Mouse (Mus musculus) liver, embryonic 11.5 days (tissue): ENCODE measurements around the gene Mmp1b. TPM values are rescaled to one million over a fixed set of nuclear protein-coding genes. Genes with fewer than 3 reads are reported as not detected.
"Not testable (repeated sequence)": the region's sequence is repeated elsewhere in the genome, so short reads cannot be mapped to it uniquely, and the experiment has no call there.

ENCODE experiments used
- ATAC-seq: fragments of 200-750 bp; cut with Nextera tagmentation; replicated peaks from 2 replicates; pipeline ENCODE4 v1.8.0; 2017; ENCODE audit warnings: moderate number of reproducible peaks, mild to moderate bottlenecking, moderate TSS enrichment, moderate library complexity; ENCODE audit not compliant: low FRiP score
- DNase-seq: peaks from one replicate; pipeline ENCODE4 v3.0.0-alpha.2; 2017; ENCODE audit warnings: low spot score
- H3K27ac ChIP-seq: fragments of 300-500 bp; sonication (generic); 2 replicates; pipeline ENCODE4 v1.5.1; 2014; ENCODE audit warnings: mild to moderate bottlenecking, low read depth, low read length, control low read depth
- H3K27me3 ChIP-seq: fragments of 300-500 bp; sonication (generic); replicated peaks from 2 replicates; pipeline ENCODE4 v1.6.1; 2014; ENCODE audit warnings: low read length, mixed read lengths; ENCODE audit not compliant: control insufficient read depth, insufficient read depth
- H3K36me3 ChIP-seq: fragments of 300-500 bp; sonication (generic); 2 replicates; pipeline ENCODE4 v1.6.1; 2014; ENCODE audit warnings: mild to moderate bottlenecking, low read length, moderate library complexity, mixed read lengths; ENCODE audit not compliant: control insufficient read depth, insufficient read depth
- H3K4me1 ChIP-seq: fragments of 300-500 bp; sonication (generic); replicated peaks from 2 replicates; pipeline ENCODE4 v1.6.1; 2014; ENCODE audit warnings: low read length, mixed read lengths; ENCODE audit not compliant: control insufficient read depth, insufficient read depth
- H3K4me2 ChIP-seq: fragments of 300-500 bp; sonication (generic); 2 replicates; pipeline ENCODE4 v1.6.1; 2014; ENCODE audit warnings: mild to moderate bottlenecking, control low read depth, moderate library complexity
- H3K4me3 ChIP-seq: fragments of 300-500 bp; sonication (generic); 2 replicates; pipeline ENCODE4 v1.5.1; 2014; ENCODE audit warnings: low read depth, low read length, control low read depth
- H3K9ac ChIP-seq: fragments of 300-500 bp; sonication (generic); 2 replicates; pipeline ENCODE4 v1.6.1; 2014; ENCODE audit warnings: low read depth, low read length, control low read depth
- H3K9me3 ChIP-seq: fragments of 300-500 bp; sonication (generic); 2 replicates; pipeline ENCODE4 v1.6.1; 2016; ENCODE audit warnings: low read length, inconsistent platforms, mixed read lengths; ENCODE audit not compliant: control insufficient read depth
- WGBS: fragments of 180-500 bp; shearing (Covaris S2); extraction: QIAGEN DNeasy Blood & Tissue Kit; methylation state at CpG from one replicate; pipeline ENCODE4 v1.1.7; 2014; 5-methylcytosine and 5-hydroxymethylcytosine counted together
- polyA plus RNA-seq: library from polyadenylated mRNA; unstranded; fragments of >200 nt; fragmentation: Nextera tagmentation; extraction: Ambion mirVana; gene quantifications from 2 replicates; pipeline ENCODE4 v1.2.1, GENCODE M21; 2014

Gene Mmp1b
- polyA plus RNA-seq: not detected in 2 replicates

DNA sequence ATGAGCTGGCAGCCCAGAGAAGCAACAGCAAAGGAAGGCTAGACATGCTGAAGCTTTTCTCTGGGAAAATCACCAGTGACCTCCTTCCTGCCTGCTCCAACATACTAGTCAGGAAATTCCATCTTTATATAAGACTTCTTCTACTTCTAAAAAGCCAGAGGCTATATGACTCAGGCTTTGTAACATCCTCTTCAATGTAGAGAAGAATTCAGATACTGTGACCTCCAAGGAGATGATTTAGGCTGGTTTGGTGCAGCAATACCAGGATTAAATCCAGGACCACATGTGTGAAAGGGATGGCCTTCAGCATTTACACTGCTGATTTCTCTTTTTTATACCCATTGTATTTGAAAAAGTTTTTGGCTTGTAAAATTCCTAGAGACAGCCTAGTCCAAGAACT, at the start of gene Mmp1b:
Mmp1b (minus strand) TSS at position 101 of the 400 bp plus-strand sequence.
- Histone ChIP-seq H3K27me3 (no peaks in the 10 kb centered on the region), H3K36me3 (no peaks in the 10 kb centered on the region), H3K9ac (no peak within 1 kb of the TSS), H3K4me3 (no peak within 1 kb of the TSS), H3K27ac (no peak within 1 kb of the TSS), H3K4me1 (no peaks in the 10 kb centered on the region), H3K4me2 (no peak within 1 kb of the TSS), H3K9me3 (peaks cover 3% of the 10 kb centered on the region; the same call in 1 of the 2 replicates)
- no peak for DNase-seq
- ATAC-seq: no peak

DNA sequence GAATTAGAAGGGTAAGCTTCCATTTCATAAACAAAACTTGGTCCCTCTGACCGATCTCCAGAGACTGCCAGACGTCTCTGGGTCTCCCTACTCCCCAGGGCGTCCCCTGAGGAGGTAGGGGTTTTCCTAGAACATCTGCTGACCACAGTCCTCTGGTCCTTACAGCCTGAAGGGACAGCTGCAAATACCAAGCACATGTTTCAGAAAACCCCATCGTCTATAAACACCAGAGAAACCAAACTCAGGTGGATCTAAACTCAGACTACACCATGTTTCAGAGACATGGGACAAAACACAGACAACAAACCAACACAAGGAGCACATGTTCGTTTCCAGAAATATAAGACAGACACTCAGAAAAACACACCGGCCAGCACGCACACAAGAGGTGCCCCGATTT, 8.7 kb upstream of the Mmp1b start:
- not testable (repeated sequence) for H3K27ac ChIP-seq, H3K4me2 ChIP-seq, H3K4me3 ChIP-seq, ATAC-seq, H3K9ac ChIP-seq, H3K9me3 ChIP-seq, H3K36me3 ChIP-seq, DNase-seq, H3K27me3 ChIP-seq, H3K4me1 ChIP-seq
- WGBS: 73% methylated on average over 8 of the region's 8 CpGs

DNA sequence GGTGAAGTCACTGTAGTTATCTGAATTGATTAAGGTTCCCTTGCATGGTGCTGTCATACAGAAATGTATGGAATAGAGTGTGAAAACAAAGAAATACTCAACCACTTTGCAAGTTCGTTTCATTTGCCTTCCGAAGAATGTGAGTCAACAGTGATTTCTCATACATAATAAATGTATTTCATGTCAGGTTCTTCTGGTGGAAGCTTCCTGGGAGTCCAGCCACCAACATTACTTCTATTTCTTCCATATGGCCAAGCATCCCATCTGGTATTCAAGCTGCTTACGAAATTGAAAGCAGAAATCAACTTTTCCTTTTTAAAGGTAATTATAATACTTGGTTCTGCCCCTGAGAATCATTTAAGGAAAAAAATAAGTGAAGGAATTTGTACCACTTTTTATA, 33.3 kb downstream of the Mmp1b start:
- H3K4me3 ChIP-seq: no peak overlapping the region
- no peaks in the 10 kb centered on the region for H3K9me3 ChIP-seq
- WGBS: 70% methylated on average over 3 of the region's 3 CpGs
- no peak overlapping the region for H3K4me2 ChIP-seq
- no peak overlapping the region for H3K9ac ChIP-seq
- ATAC-seq (no peak), DNase-seq (no peak)
- no peaks in the 10 kb centered on the region for H3K4me1 ChIP-seq
- H3K27me3 ChIP-seq: no peaks in the 10 kb centered on the region
- no peak overlapping the region for H3K27ac ChIP-seq
- H3K36me3 ChIP-seq: no peaks in the 10 kb centered on the region

DNA sequence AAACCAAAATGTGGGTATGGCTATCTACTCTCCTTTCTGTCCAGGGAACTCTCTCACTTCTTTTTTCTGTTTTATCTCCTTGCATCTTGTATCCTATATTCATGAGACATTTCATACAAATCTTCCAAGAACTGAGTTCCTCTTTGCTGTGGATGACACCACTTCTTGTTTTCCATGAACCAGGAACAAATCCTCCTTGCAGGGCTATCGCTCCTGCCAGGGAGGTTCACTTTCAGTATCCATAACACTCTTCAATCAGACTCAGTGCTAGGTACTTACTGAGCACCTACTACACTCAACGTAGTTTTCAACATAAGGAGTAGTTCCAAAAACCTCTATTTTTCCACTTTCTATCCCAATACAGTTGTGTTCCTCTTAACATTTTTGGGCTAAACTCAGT, 42.3 kb downstream of the Mmp1b start:
- no peaks in the 10 kb centered on the region for H3K4me1 ChIP-seq
- 83% methylated on average over 2 of the region's 2 CpGs for WGBS

GRCm38 (mm10) chr9:7344107-7344506, 43.7 kb downstream of the Mmp1b start, which contains the start of gene Mmp12:
Gene Mmp12 (plus strand): TSS chr9:7344381.
- DNase-seq (no peak), ATAC-seq (no peak)
- H3K9me3 ChIP-seq: no peaks in the 10 kb centered on the region
- H3K4me1 ChIP-seq: no peaks in the 10 kb centered on the region
- H3K9ac ChIP-seq: no peak within 1 kb of the TSS
- H3K27ac ChIP-seq: no peak within 1 kb of the TSS
- H3K36me3 ChIP-seq: no peaks in the 10 kb centered on the region
- H3K4me2 ChIP-seq: no peak within 1 kb of the TSS
- no peak within 1 kb of the TSS for H3K4me3 ChIP-seq
- H3K27me3 ChIP-seq: no peaks in the 10 kb centered on the region

More for the DNA sequence above, 42.3 kb downstream of the Mmp1b start:
- ATAC-seq (no peak), DNase-seq (no peak)
- Histone ChIP-seq H3K4me3 (no peak overlapping the region), H3K27me3 (no peaks in the 10 kb centered on the region), H3K27ac (no peak overlapping the region), H3K4me2 (no peak overlapping the region), H3K9me3 (no peaks in the 10 kb centered on the region), H3K36me3 (no peaks in the 10 kb centered on the region), H3K9ac (no peak overlapping the region)

DNA sequence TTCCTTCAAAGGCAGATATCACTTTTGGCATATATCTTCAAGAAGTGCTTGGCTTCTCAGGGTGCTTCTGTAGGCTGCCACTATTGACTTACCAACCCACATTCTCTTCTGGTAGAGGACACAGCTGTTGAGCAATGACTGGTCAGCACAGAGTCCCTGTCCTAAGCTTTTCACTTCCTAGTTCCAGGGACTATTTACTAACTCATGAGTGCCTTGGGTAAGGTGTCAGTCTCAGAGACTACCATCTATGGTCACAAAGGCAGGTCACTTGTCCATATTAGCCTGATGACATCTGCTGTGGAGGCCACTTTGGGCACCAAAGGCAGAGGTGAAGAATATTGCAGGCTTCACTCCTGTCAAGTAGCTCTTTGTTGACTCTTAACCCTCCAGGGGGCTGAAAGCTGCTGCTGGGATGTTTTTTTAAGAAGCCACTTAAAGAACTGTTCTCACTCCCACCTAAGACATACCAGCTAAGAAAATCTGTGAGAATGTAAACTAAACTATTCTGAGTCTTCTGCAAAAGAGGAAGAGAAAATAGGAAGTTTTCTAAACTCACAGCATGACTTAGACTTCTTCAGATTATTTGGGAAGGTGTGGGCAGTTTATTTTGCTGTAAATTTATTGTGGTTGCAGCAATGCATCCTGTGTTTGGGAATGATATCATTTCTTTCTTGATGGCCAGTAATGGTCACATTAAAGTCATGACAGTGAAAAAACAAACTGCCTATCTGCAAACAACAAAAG, 50.9 kb downstream of the Mmp1b start:
- no peak overlapping the region for H3K27ac ChIP-seq
- DNase-seq (no peak), ATAC-seq (no peak)
- no peak overlapping the region for H3K4me2 ChIP-seq
- H3K9me3 ChIP-seq: no peaks in the 10 kb centered on the region
- no peak overlapping the region for H3K9ac ChIP-seq
- H3K27me3 ChIP-seq: no peaks in the 10 kb centered on the region
- H3K4me1 ChIP-seq: no peaks in the 10 kb centered on the region
- no peaks in the 10 kb centered on the region for H3K36me3 ChIP-seq
- no peak overlapping the region for H3K4me3 ChIP-seq

GRCm38 (mm10) chr9:7335766-7336680, 51.8 kb downstream of the Mmp1b start:
- no peak overlapping the region for H3K4me3 ChIP-seq
- ATAC-seq (no peak), DNase-seq (no peak)
- no peaks in the 10 kb centered on the region for H3K36me3 ChIP-seq
- H3K9ac ChIP-seq: no peak overlapping the region
- no peaks in the 10 kb centered on the region for H3K27me3 ChIP-seq
- no peaks in the 10 kb centered on the region for H3K9me3 ChIP-seq
- H3K4me1 ChIP-seq: no peaks in the 10 kb centered on the region
- H3K4me2 ChIP-seq: no peak overlapping the region
- WGBS: 91% methylated on average over 5 of the region's 6 CpGs
- no peak overlapping the region for H3K27ac ChIP-seq

DNA sequence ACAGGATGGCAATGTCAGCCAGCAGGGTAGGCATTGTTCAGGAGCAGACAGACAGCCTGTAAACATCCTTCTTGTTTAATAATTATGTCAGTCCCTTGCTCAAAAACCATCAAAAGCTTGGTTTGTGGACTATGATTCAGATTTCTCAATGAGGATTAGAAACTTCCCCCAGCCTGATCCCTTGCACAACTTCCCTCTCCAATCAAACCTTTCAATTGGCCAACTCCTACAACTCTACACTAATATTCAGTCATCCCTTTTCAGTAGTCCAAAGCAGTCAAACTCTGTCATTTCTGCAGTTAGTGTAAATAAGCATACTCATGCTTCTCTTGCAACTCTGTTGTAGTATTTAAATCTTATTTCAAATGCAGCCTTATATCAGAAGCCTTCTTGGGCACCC, 56.0 kb downstream of the Mmp1b start:
- Histone ChIP-seq H3K27ac (no peak overlapping the region), H3K36me3 (no peaks in the 10 kb centered on the region), H3K27me3 (no peaks in the 10 kb centered on the region), H3K9ac (no peak overlapping the region), H3K4me2 (no peak overlapping the region), H3K9me3 (no peaks in the 10 kb centered on the region), H3K4me1 (no peaks in the 10 kb centered on the region), H3K4me3 (no peak overlapping the region)
- no peak for DNase-seq
- ATAC-seq: no peak
